Mouse (Mus musculus): Measurements from ENCODE around the gene Lactbl1. TPM values are rescaled to one million over a fixed set of nuclear protein-coding genes. Genes with fewer than 3 reads are reported as not detected.

Gene Lactbl1
- polyA plus RNA-seq (2012; rRNA removed): 0.03 TPM in 1 of 2 replicates, not detected in the other

DNA sequence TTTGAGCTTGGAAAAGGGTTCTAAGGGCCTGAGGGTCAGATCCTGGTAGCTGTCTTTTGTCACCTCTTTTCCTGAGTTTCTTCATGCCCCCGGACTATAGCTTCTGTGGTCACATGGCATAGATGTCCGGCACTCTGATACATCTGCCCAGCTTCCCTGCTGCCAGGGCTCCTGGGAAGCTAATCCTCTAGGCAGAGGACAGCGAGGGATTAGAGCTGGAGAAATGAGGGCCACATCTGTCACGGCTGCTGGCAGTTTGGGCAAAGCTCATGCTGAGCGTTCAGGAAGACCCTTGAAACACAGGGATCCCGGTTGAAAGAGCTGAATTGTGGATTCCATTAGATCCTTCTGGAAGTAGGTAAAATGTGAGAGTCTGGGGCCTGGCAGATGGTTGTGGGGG lies at the start of gene Lactbl1:
Gene Lactbl1, plus strand, starts transcription at position 234 of the 400 bp plus-strand sequence.

DNA sequence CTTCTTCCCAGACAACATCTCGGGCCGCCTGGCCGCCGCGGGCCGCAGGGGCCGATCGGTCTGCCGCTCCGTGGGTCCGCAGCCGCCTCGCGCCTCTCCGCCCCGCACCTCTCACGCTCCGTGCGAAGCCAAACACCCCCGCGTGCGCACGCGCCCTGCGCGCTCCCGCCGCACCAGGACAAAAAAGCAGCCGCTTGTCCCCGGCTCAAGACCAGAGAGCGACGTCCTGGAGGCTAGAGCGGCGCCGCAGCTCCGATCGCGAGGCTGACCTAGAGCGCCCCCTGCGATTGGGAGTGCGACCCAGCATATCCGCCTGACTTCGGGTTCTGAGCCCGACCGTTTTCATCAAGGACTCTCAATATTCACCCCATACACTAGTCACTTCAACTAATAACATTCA lies 19.9 kb upstream of the Lactbl1 start, which contains the start of gene Kdm1a:
Gene Kdm1a, minus strand, starts transcription at position 156 of the 400 bp plus-strand sequence.

DNA sequence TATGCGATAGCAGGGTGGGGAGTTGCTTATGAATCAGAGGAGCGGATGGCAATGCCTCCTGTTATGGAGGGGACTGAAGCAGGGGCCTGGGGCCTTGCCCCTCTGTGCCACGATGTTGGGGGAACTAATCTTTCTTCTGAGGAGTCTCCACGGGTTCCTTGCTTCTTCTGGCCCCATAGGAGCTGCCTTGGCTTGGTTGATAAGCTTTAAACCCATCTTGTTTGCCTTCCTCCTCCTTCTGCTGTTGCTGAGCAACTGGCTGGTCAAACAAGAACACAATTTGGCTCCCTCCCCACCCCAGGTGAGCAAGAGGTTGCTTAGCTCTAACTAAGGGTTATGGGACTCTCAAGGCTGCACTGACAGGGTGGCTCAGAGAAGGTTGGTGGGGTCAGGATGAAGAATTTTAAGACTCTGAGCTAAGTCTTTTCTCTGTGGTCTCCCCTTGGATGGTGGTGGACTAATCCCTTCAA lies 12.0 kb upstream of the Lactbl1 start, which contains the start of gene Tex46:
Gene Tex46, plus strand, starts transcription at position 51 of the 470 bp plus-strand sequence.

Other genes starting within 250 kb of the Lactbl1 start
- gene Htr1d, start 199.1 kb upstream of the Lactbl1 start, polyA plus RNA-seq (2012; rRNA removed): 0.10 and 0.15 TPM in 2 replicates
- 0.84 and 1.3 TPM in 2 replicates for gene 6030445D17Rik, start 160.4 kb upstream of the Lactbl1 start, polyA plus RNA-seq (2012; rRNA removed)
- 13.7 and 14.6 TPM in 2 replicates for gene Luzp1, start 152.9 kb upstream of the Lactbl1 start, polyA plus RNA-seq (2012; rRNA removed)
- gene Kdm1a, start 19.9 kb upstream of the Lactbl1 start, polyA plus RNA-seq (2012; rRNA removed): 21.2 and 24.4 TPM in 2 replicates
- not detected in 2 replicates for gene Tex46, start 12.2 kb upstream of the Lactbl1 start, polyA plus RNA-seq (2012; rRNA removed)
- gene Ephb2, start 213.4 kb downstream of the Lactbl1 start, polyA plus RNA-seq (2012; rRNA removed): 118 and 132 TPM in 2 replicates